Mouse (Mus musculus): ENCODE results near the gene Vcp. TPM values are rescaled to one million over a fixed set of nuclear protein-coding genes. Genes with fewer than 3 reads are reported as not detected.
A peak's percentile ranks its signal among the peaks of the same experiment; 100 is the strongest.
"Not testable (repeated sequence)": the region's sequence is repeated elsewhere in the genome, so short reads cannot be mapped to it uniquely, and the experiment has no call there.

The Vcp gene
- polyA plus RNA-seq (2011; ENCODE audit: insufficient read length, low read depth, missing spikeins) = 310 and 337 TPM in 2 replicates

- Histone ChIP-seq H3K27ac (ENCODE audit: insufficient read depth, low read length) (peak within 1 kb of the TSS; percentile 93), H3K4me3 (ENCODE audit: insufficient read depth, low read length) (peak within 1 kb of the TSS; percentile 95)
- TF ChIP-seq POLR2A (IDR thresholded peaks at IDR 0.05; ENCODE audit: low read depth, low read length) = peak; percentile 67
- not testable (repeated sequence) for H3K4me1 ChIP-seq (ENCODE audit: control insufficient read depth, insufficient read depth, low read length)
These were observed at the start of gene Vcp for GRCm38 (mm10) chr4:43000141-43000986. Gene Vcp (minus strand): TSS chr4:43000507.

GRCm38 (mm10) chr4:43047231-43047630 is 46.9 kb upstream of the Vcp start:
- TF ChIP-seq POLR2A (IDR thresholded peaks at IDR 0.05; ENCODE audit: low read depth, low read length) (no peak), CTCF (IDR thresholded peaks at IDR 0.05; ENCODE audit: borderline replicate concordance, insufficient read depth, low read length) (no peak)
- Histone ChIP-seq H3K27ac (ENCODE audit: insufficient read depth, low read length) (no peak overlapping the region), H3K4me3 (ENCODE audit: insufficient read depth, low read length) (no peak overlapping the region)

GRCm38 (mm10) chr4:43046607-43047006 is 46.3 kb upstream of the Vcp start:
- no peak for TF ChIP-seq CTCF (IDR thresholded peaks at IDR 0.05; ENCODE audit: borderline replicate concordance, insufficient read depth, low read length)
- no peak overlapping the region for H3K4me3 ChIP-seq (ENCODE audit: insufficient read depth, low read length)
- no peak overlapping the region for H3K27ac ChIP-seq (ENCODE audit: insufficient read depth, low read length)
- peaks cover 4% of the 10 kb centered on the region for H3K4me1 ChIP-seq (ENCODE audit: control insufficient read depth, insufficient read depth, low read length)

More at GRCm38 (mm10) chr4:43047231-43047630, 46.9 kb upstream of the Vcp start:
- H3K4me1 ChIP-seq (ENCODE audit: control insufficient read depth, insufficient read depth, low read length) = peaks cover 4% of the 10 kb centered on the region

- TF ChIP-seq POLR2A (IDR thresholded peaks at IDR 0.05; ENCODE audit: low read depth, low read length) (peak; percentile 66), CTCF (IDR thresholded peaks at IDR 0.05; ENCODE audit: borderline replicate concordance, insufficient read depth, low read length) (no peak)
- Histone ChIP-seq H3K4me3 (ENCODE audit: insufficient read depth, low read length) (peak within 1 kb of the TSS; percentile 43), H3K4me1 (ENCODE audit: control insufficient read depth, insufficient read depth, low read length) (peaks cover 8% of the 10 kb centered on the region), H3K27ac (ENCODE audit: insufficient read depth, low read length) (peak within 1 kb of the TSS; percentile 74)
These were observed 45.5 kb upstream of the Vcp start, which contains the start of gene Fam214b for GRCm38 (mm10) chr4:43045659-43046302. Gene Fam214b (minus strand): TSS chr4:43046220.

GRCm38 (mm10) chr4:43045285-43045658 is 45.0 kb upstream of the Vcp start:
- Histone ChIP-seq H3K4me3 (ENCODE audit: insufficient read depth, low read length) (peak overlapping the region; percentile 42), H3K4me1 (ENCODE audit: control insufficient read depth, insufficient read depth, low read length) (peaks cover 11% of the 10 kb centered on the region), H3K27ac (ENCODE audit: insufficient read depth, low read length) (peak overlapping the region; percentile 74; the same call in 1 of the 2 replicates)
- TF ChIP-seq POLR2A (IDR thresholded peaks at IDR 0.05; ENCODE audit: low read depth, low read length) (no peak), CTCF (IDR thresholded peaks at IDR 0.05; ENCODE audit: borderline replicate concordance, insufficient read depth, low read length) (no peak)

GRCm38 (mm10) chr4:43044673-43045072 is 44.4 kb upstream of the Vcp start:
- peak overlapping the region; percentile 74 for H3K27ac ChIP-seq (ENCODE audit: insufficient read depth, low read length)
- TF ChIP-seq POLR2A (IDR thresholded peaks at IDR 0.05; ENCODE audit: low read depth, low read length) = peak; percentile 10; the same call in 1 of the 2 replicates
- TF ChIP-seq CTCF (IDR thresholded peaks at IDR 0.05; ENCODE audit: borderline replicate concordance, insufficient read depth, low read length) = no peak

GRCm38 (mm10) chr4:43043644-43044357 is 43.5 kb upstream of the Vcp start:
- no peak overlapping the region for H3K4me3 ChIP-seq (ENCODE audit: insufficient read depth, low read length)
- TF ChIP-seq POLR2A (IDR thresholded peaks at IDR 0.05; ENCODE audit: low read depth, low read length) = no peak; the same call in none of the 2 replicates
- no peak for TF ChIP-seq CTCF (IDR thresholded peaks at IDR 0.05; ENCODE audit: borderline replicate concordance, insufficient read depth, low read length)
- peak overlapping the region; percentile 74 for H3K27ac ChIP-seq (ENCODE audit: insufficient read depth, low read length)
- peaks cover 11% of the 10 kb centered on the region for H3K4me1 ChIP-seq (ENCODE audit: control insufficient read depth, insufficient read depth, low read length)

More at GRCm38 (mm10) chr4:43044673-43045072, 44.4 kb upstream of the Vcp start:
- Histone ChIP-seq H3K4me3 (ENCODE audit: insufficient read depth, low read length) (no peak overlapping the region), H3K4me1 (ENCODE audit: control insufficient read depth, insufficient read depth, low read length) (peaks cover 11% of the 10 kb centered on the region)

- Histone ChIP-seq H3K4me1 (ENCODE audit: control insufficient read depth, insufficient read depth, low read length) (peaks cover 16% of the 10 kb centered on the region), H3K27ac (ENCODE audit: insufficient read depth, low read length) (peak overlapping the region; percentile 94), H3K4me3 (ENCODE audit: insufficient read depth, low read length) (no peak overlapping the region)
- TF ChIP-seq CTCF (IDR thresholded peaks at IDR 0.05; ENCODE audit: borderline replicate concordance, insufficient read depth, low read length) (no peak), POLR2A (IDR thresholded peaks at IDR 0.05; ENCODE audit: low read depth, low read length) (no peak)
These were observed 40.7 kb upstream of the Vcp start for GRCm38 (mm10) chr4:43040881-43041547.

GRCm38 (mm10) chr4:43040114-43040572 is 39.8 kb upstream of the Vcp start:
- peak overlapping the region; percentile 91 for H3K4me3 ChIP-seq (ENCODE audit: insufficient read depth, low read length)
- no peak for TF ChIP-seq CTCF (IDR thresholded peaks at IDR 0.05; ENCODE audit: borderline replicate concordance, insufficient read depth, low read length)
- peak; percentile 96 for TF ChIP-seq POLR2A (IDR thresholded peaks at IDR 0.05; ENCODE audit: low read depth, low read length)
- H3K4me1 ChIP-seq (ENCODE audit: control insufficient read depth, insufficient read depth, low read length) = peaks cover 16% of the 10 kb centered on the region
- H3K27ac ChIP-seq (ENCODE audit: insufficient read depth, low read length) = peak overlapping the region; percentile 94
